Mouse (Mus musculus) CH12.LX (cell line): ENCODE data around the gene Bcl2l12. TPM values are rescaled to one million over a fixed set of nuclear protein-coding genes. Genes with fewer than 3 reads are reported as not detected.

Experiments used
- DNase-seq: peaks from one replicate; pipeline ENCODE4 v3.0.0-alpha.2; 2013; ENCODE audit errors: extremely low read depth
- H3K27ac ChIP-seq: 2 replicates; pipeline ENCODE4 v1.5.1; 2012; ENCODE audit warnings: low read depth, mild to moderate bottlenecking, control low read depth, moderate library complexity; ENCODE audit not compliant: insufficient read depth
- H3K27me3 ChIP-seq: replicated peaks from 2 replicates; pipeline ENCODE3; 2012; ENCODE audit warnings: inconsistent platforms
- H3K36me3 ChIP-seq, 2 experiments: replicated peaks in 1 of 2; 2 replicates each; pipeline versions ENCODE3 to v1.6.1; 2012; ENCODE audit warnings: inconsistent platforms in 1 of 2, low read length in 1 of 2, mild to moderate bottlenecking in 1 of 2, mixed read lengths in 1 of 2, moderate library complexity in 1 of 2; ENCODE audit not compliant: control insufficient read depth in 1 of 2, insufficient read depth in 1 of 2
- H3K4me1 ChIP-seq, 2 experiments: 2 replicates each; pipeline ENCODE4 v1.6.1; 2012; ENCODE audit warnings: inconsistent platforms in 1 of 2, moderate library complexity in 1 of 2; ENCODE audit not compliant: insufficient read depth in 2 of 2, control insufficient read depth in 1 of 2
- H3K4me2 ChIP-seq: 2 replicates; pipeline ENCODE4 v1.6.1; 2012; ENCODE audit warnings: low read depth, mild to moderate bottlenecking, control low read depth; ENCODE audit not compliant: poor library complexity, insufficient read depth, severe bottlenecking
- H3K4me3 ChIP-seq, 3 experiments: fragments of 150-350 bp in 1 of 3; sonication (generic) in 1 of 3; replicated peaks in 1 of 3; 2 replicates each; pipeline versions ENCODE3 to v1.5.1; 2011 to 2012; ENCODE audit warnings: low read depth in 2 of 3, low read length in 2 of 3, mild to moderate bottlenecking in 2 of 3, moderate library complexity in 2 of 3, control low read depth in 1 of 3, improper control_type of control experiment in 1 of 3, inconsistent platforms in 1 of 3, mixed read lengths in 1 of 3; ENCODE audit not compliant: poor library complexity in 1 of 3
- H3K79me2 ChIP-seq: replicated peaks from 2 replicates; pipeline ENCODE4 v1.6.1; 2012; ENCODE audit warnings: mild to moderate bottlenecking, moderate library complexity; ENCODE audit not compliant: control insufficient read depth, poor library complexity, insufficient read depth, severe bottlenecking; ENCODE audit errors: extremely low read depth
- H3K9ac ChIP-seq: 2 replicates; pipeline ENCODE4 v1.6.1; 2012; ENCODE audit warnings: low read depth, mild to moderate bottlenecking, control low read depth, moderate library complexity; ENCODE audit not compliant: insufficient read depth
- H3K9me3 ChIP-seq: replicated peaks from 2 replicates; pipeline ENCODE3; 2012; ENCODE audit warnings: low read length, inconsistent platforms, mixed read lengths
- BHLHE40 ChIP-seq: IDR thresholded peaks from 2 replicates; pipeline ENCODE4 v1.6.1; 2011; ENCODE audit warnings: mild to moderate bottlenecking, low read depth, low read length, improper control_type of control experiment
- CTCF ChIP-seq, 2 experiments: IDR thresholded peaks in 1 of 2; conservative IDR thresholded peaks in 1 of 2; 2 replicates each; pipeline ENCODE4 v1.5.1; 2011 to 2012; ENCODE audit warnings: low read depth in 2 of 2, low read length in 2 of 2, improper control_type of control experiment in 1 of 2, inconsistent platforms in 1 of 2, mild to moderate bottlenecking in 1 of 2, moderate library complexity in 1 of 2
- E2F4 ChIP-seq: IDR thresholded peaks from 2 replicates; pipeline ENCODE4 v1.6.1; 2011; ENCODE audit warnings: low read depth, low read length, improper control_type of control experiment; ENCODE audit not compliant: insufficient replicate concordance
- ELF1 ChIP-seq: IDR thresholded peaks from 2 replicates; pipeline ENCODE4 v1.6.1; 2014; ENCODE audit warnings: low read depth, mild to moderate bottlenecking, inconsistent platforms, low read length, improper control_type of control experiment
- HCFC1 ChIP-seq: IDR thresholded peaks from 2 replicates; pipeline ENCODE4 v1.6.1; 2012; ENCODE audit warnings: low read depth, mild to moderate bottlenecking, inconsistent platforms, low read length, improper control_type of control experiment
- IRF4 ChIP-seq: IDR thresholded peaks from 2 replicates; pipeline ENCODE4 v1.6.1; 2014; ENCODE audit warnings: low read depth, mild to moderate bottlenecking, inconsistent platforms, low read length, improper control_type of control experiment
- KAT2A ChIP-seq: IDR thresholded peaks from 2 replicates; pipeline ENCODE4 v1.6.1; 2012; ENCODE audit warnings: low read length, improper control_type of control experiment, inconsistent platforms; ENCODE audit not compliant: insufficient replicate concordance
- MAX ChIP-seq: IDR thresholded peaks from 2 replicates; pipeline ENCODE4 v1.6.1; 2011; ENCODE audit warnings: low read length, improper control_type of control experiment
- MAZ ChIP-seq: IDR thresholded peaks from 2 replicates; pipeline ENCODE4 v1.6.1; 2012; ENCODE audit warnings: low read depth, mild to moderate bottlenecking, inconsistent platforms, low read length, improper control_type of control experiment, moderate library complexity
- MEF2A ChIP-seq: IDR thresholded peaks from 2 replicates; pipeline ENCODE4 v1.6.1; 2014; ENCODE audit warnings: low read depth, mild to moderate bottlenecking, inconsistent platforms, low read length, improper control_type of control experiment, borderline replicate concordance
- MXI1 ChIP-seq: IDR thresholded peaks from 2 replicates; pipeline ENCODE4 v1.6.1; 2011; ENCODE audit warnings: mild to moderate bottlenecking, low read depth, low read length, improper control_type of control experiment
- MYC ChIP-seq: IDR thresholded peaks from 2 replicates; pipeline ENCODE4 v1.6.1; 2011; ENCODE audit warnings: low read depth, mild to moderate bottlenecking, improper control_type of control experiment, low read length
- NELFE ChIP-seq: IDR thresholded peaks from 2 replicates; pipeline ENCODE4 v1.6.1; 2011; ENCODE audit warnings: low read depth, low read length, improper control_type of control experiment
- NRF1 ChIP-seq: IDR thresholded peaks from 2 replicates; pipeline ENCODE4 v1.6.1; 2014; ENCODE audit warnings: low read depth, mild to moderate bottlenecking, inconsistent platforms, low read length, improper control_type of control experiment, moderate library complexity
- POLR2A ChIP-seq: IDR thresholded peaks from 2 replicates; pipeline ENCODE4 v1.6.1; 2011; ENCODE audit warnings: low read depth, mild to moderate bottlenecking, improper control_type of control experiment, low read length
- RAD21 ChIP-seq: IDR thresholded peaks from 2 replicates; pipeline ENCODE4 v1.6.1; 2011; ENCODE audit warnings: low read depth, mild to moderate bottlenecking, low read length, improper control_type of control experiment, moderate library complexity
- SIN3A ChIP-seq: IDR thresholded peaks from 2 replicates; pipeline ENCODE4 v1.6.1; 2012; ENCODE audit warnings: low read length, improper control_type of control experiment, inconsistent platforms
- SMC3 ChIP-seq: IDR thresholded peaks from 2 replicates; pipeline ENCODE4 v1.6.1; 2011; ENCODE audit warnings: low read depth, low read length, improper control_type of control experiment
- TBP ChIP-seq: conservative IDR thresholded peaks from 2 replicates; pipeline ENCODE4 v1.6.1; 2011; ENCODE audit warnings: low read depth, low read length, improper control_type of control experiment
- TCF12 ChIP-seq: IDR thresholded peaks from 2 replicates; pipeline ENCODE4 v1.6.1; 2014; ENCODE audit warnings: low read depth, mild to moderate bottlenecking, inconsistent platforms, low read length, improper control_type of control experiment
- ZKSCAN1 ChIP-seq: IDR thresholded peaks from 2 replicates; pipeline ENCODE4 v1.6.1; 2012; ENCODE audit warnings: low read depth, inconsistent platforms, low read length, improper control_type of control experiment, borderline replicate concordance
- ZMIZ1 ChIP-seq: IDR thresholded peaks from 2 replicates; pipeline ENCODE4 v1.6.1; 2012; ENCODE audit warnings: low read depth, mild to moderate bottlenecking, inconsistent platforms, low read length, improper control_type of control experiment
- dilution Hi-C: fragments of 300-500 bp; cut with MboI; formaldehyde crosslinking; loops from 2 replicates; pipeline ENCODE4 v1.14.3; 2020; ENCODE audit warnings: low sequenced_read_pairs; ENCODE audit not compliant: extremely low pct_unique_long_range_greater_than_20kb, extremely low pct_ligation_motif_present
- in situ Hi-C: fragments of 300-500 bp; cut with MboI; formaldehyde crosslinking; loops from 3 replicates; pipeline ENCODE4 v1.14.3; 2019; ENCODE audit warnings: low sequenced_read_pairs, low pct_ligation_motif_present, low pct_unique_long_range_greater_than_20kb, mixed read lengths
- polyA plus RNA-seq: library from polyadenylated mRNA; unstranded; fragments of >175 nt; gene quantifications from 2 replicates; pipeline ENCODE4 v1.2.1, GENCODE M21; 2012; ENCODE audit warnings: low read depth; ENCODE audit not compliant: insufficient read length
- total RNA-seq, 2 experiments: library from RNA; depleted of rRNA; stranded (reverse); fragments of 300-350 nt in 1 of 2; fragments of >200 nt in 1 of 2; gene quantifications; 2 replicates each; pipeline ENCODE4 v1.2.3; 2012 to 2014

The Bcl2l12 gene
- total and polyA plus RNA-seq, 3 experiments = 9.2 to 12.6 (median 11.8) TPM

DNA sequence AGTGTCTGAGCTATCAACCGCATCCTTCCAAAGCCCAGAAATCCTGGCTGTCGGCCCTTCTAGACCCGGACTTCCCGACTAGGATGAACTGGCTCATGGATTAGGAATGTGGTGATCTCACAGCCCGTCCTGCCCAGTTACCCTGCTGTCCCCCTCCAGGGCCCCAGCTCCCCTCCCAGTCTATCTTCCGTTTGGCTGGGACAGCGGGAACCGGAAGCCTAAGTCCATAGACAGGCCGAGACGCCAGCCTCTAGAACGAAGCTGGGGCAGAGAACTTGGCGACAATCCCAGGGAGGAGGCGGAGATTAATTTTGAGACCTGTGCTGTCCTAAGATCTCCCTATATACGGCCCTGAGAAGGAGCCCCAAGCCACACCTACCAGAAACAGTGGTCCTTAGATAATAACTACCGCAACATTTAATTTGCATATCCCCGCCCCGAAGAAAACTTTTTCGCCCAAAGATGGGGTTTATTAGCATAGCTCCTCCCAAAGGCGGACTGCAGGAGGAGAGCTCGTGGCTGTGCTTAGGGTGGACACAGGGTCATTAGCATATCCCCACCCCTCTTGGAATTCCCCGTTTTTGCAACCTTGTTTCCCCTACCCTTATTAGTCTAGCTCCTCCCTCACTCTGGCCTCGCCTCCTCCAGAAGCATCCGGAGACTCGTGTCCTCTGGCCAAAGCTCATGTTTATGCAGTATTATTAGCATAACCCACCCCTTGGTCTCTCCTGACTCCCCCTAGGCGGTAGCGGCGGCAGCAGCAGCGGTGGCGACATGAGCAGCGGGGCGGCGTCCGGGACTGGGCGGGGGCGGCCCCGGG lies 18.9 kb upstream of the Bcl2l12 start, which contains the start of gene Rras:
Gene Rras, plus strand, starts transcription at position 720 of the 820 bp plus-strand sequence.
- peak within 1 kb of the TSS; percentile 81 for H3K27ac ChIP-seq
- H3K27me3 ChIP-seq = no peaks in the 10 kb centered on the region
- H3K36me3 ChIP-seq = peaks cover 12 to 33% of the 10 kb centered on the region in 2 experiments
- dilution Hi-C loops = no loop called here
- H3K4me3 ChIP-seq = peak within 1 kb of the TSS; percentile 63 to 78 (median 72)
- H3K4me2 ChIP-seq = peak within 1 kb of the TSS; percentile 70
- H3K9ac ChIP-seq = peak within 1 kb of the TSS; percentile 89
- DNase-seq = peak; percentile 100
- H3K4me1 ChIP-seq = peaks cover 0 to 31% of the 10 kb centered on the region in 2 experiments; a peak in 2 of 4 replicates
- in situ Hi-C loops = no loop called here
- H3K79me2 ChIP-seq = peaks cover 18% of the 10 kb centered on the region
- no peak; the same call in 1 of the 2 replicates for TF ChIP-seq E2F4
- peak; percentile 61 for TF ChIP-seq ELF1
- peak; percentile 56; the same call in 1 of the 2 replicates for TF ChIP-seq POLR2A
- peak; percentile 51 for TF ChIP-seq BHLHE40
- no peak for TF ChIP-seq ZKSCAN1
- no peak for TF ChIP-seq RAD21
- TF ChIP-seq MXI1 = peak; percentile 69; the same call in 1 of the 2 replicates
- TF ChIP-seq MAZ = peak; percentile 69; the same call in 1 of the 2 replicates
- 0 out of 2 replicates have a peak, but pooled peaks have one; percentile 11 for TF ChIP-seq IRF4
- peak; percentile 51; the same call in 1 of the 2 replicates for TF ChIP-seq HCFC1
- TF ChIP-seq SIN3A = peak; percentile 77
- TF ChIP-seq MEF2A = no peak
- 0 out of 2 replicates have a peak, but pooled peaks have one; percentile 26 for TF ChIP-seq NELFE
- 0 out of 2 replicates have a peak, but pooled peaks have one; percentile 46 for TF ChIP-seq ZMIZ1
- peak; percentile 8; the same call in 1 of the 2 replicates for TF ChIP-seq NRF1
- TF ChIP-seq TCF12 = 0 out of 2 replicates have a peak, but pooled peaks have one; percentile 13
- TF ChIP-seq CTCF (conservative IDR thresholded peaks at IDR 0.05 in 1 of 2, IDR thresholded peaks at IDR 0.05 in 1 of 2; ENCODE audit: low read depth in 2 of 2, low read length in 2 of 2) = no peak
- TF ChIP-seq TBP = peak; percentile 81
- TF ChIP-seq SMC3 = no peak
- TF ChIP-seq MAX = peak; percentile 79
- 0 out of 2 replicates have a peak, but pooled peaks have one; percentile 19 for TF ChIP-seq KAT2A
- TF ChIP-seq MYC = peak; percentile 84
- TF ChIP-seq, all 38 proteins: peak for 16
- H3K9me3 ChIP-seq = no peaks in the 10 kb centered on the region
